Mouse (Mus musculus) left cerebral cortex, postnatal 10 days (tissue): ENCODE results near the gene Gm19426. TPM values are rescaled to one million over a fixed set of nuclear protein-coding genes. Genes with fewer than 3 reads are reported as not detected.
A peak's percentile ranks its signal among the peaks of the same experiment; 100 is the strongest.
"Not testable (repeated sequence)": the region's sequence is repeated elsewhere in the genome, so short reads cannot be mapped to it uniquely, and the experiment has no call there.

Experiments
- DNase-seq, 2 experiments: peaks; one replicate each; pipeline ENCODE4 v3.0.0; 2021 to 2022; ENCODE audit warnings: low spot score in 2 of 2, mixed read lengths in 1 of 2; ENCODE audit errors: extremely low spot score in 1 of 2
- intact Hi-C: fragments of 180-260 bp; cut with DNase I; formaldehyde crosslinking; loops from one replicate; pipeline ENCODE4 v1.15.1; 2025
- total RNA-seq, 2 experiments: library from RNA; stranded (reverse); gene quantifications; 2 replicates each; pipeline ENCODE4 v1.2.3; 2021

The Gm19426 gene
- total RNA-seq, 2 experiments from 2014 or later: 3.0 to 3.6 TPM

- intact Hi-C loops: loop anchor here (10.0 kb wide), 1 partner anchor 312 kb away; the partner anchor contains the start of gene Tnks1bp1
- no peak for DNase-seq
Observed at GRCm38 (mm10) chr2:84732394-84732793, 11.1 kb downstream of the Gm19426 start.

GRCm38 (mm10) chr2:84731206-84731605 lies 12.2 kb downstream of the Gm19426 start:
- no peak for DNase-seq
- intact Hi-C loops: loop anchor here (10.0 kb wide), 1 partner anchor 314 kb away; the partner anchor contains the start of gene Tnks1bp1

- intact Hi-C loops: not testable (repeated sequence)
Observed at GRCm38 (mm10) chr2:84728191-84728590, 15.3 kb downstream of the Gm19426 start.

GRCm38 (mm10) chr2:84727172-84727858 lies 16.1 kb downstream of the Gm19426 start, which contains the start of gene Clp1:
Gene Clp1, minus strand, starts transcription at chr2:84727350.
- peak; percentile 95 to 97 for DNase-seq
- intact Hi-C loops: no loop called here

More at GRCm38 (mm10) chr2:84728191-84728590, 15.3 kb downstream of the Gm19426 start:
- not testable (repeated sequence) for DNase-seq

GRCm38 (mm10) chr2:84726716-84727115 lies 16.7 kb downstream of the Gm19426 start:
- DNase-seq: no peak
- intact Hi-C loops: no loop called here

GRCm38 (mm10) chr2:84725770-84726169 lies 17.7 kb downstream of the Gm19426 start:
- no peak for DNase-seq
- intact Hi-C loops: no loop called here

- no peak for DNase-seq
- intact Hi-C loops: no loop called here
Observed at GRCm38 (mm10) chr2:84723856-84724255, 19.6 kb downstream of the Gm19426 start.

GRCm38 (mm10) chr2:84721182-84721581 lies 22.3 kb downstream of the Gm19426 start:
- intact Hi-C loops: no loop called here
- no peak for DNase-seq

- intact Hi-C loops: no loop called here
- DNase-seq: no peak
Observed at GRCm38 (mm10) chr2:84720718-84721117, 22.7 kb downstream of the Gm19426 start.

GRCm38 (mm10) chr2:84717357-84717756 lies 26.1 kb downstream of the Gm19426 start:
- no peak for DNase-seq
- intact Hi-C loops: no loop called here

GRCm38 (mm10) chr2:84716423-84717355 lies 26.8 kb downstream of the Gm19426 start:
- intact Hi-C loops: no loop called here
- DNase-seq: no peak

- peak; percentile 87 to 93 for DNase-seq
- intact Hi-C loops: no loop called here
Observed at GRCm38 (mm10) chr2:84715562-84716361, 27.7 kb downstream of the Gm19426 start.

- peak; percentile 98 to 100 for DNase-seq
- intact Hi-C loops: no loop called here
Observed at GRCm38 (mm10) chr2:84714811-84715561, 28.5 kb downstream of the Gm19426 start, which contains the start of gene Zdhhc5. Gene Zdhhc5, minus strand, starts transcription at chr2:84715180.

GRCm38 (mm10) chr2:84714422-84714810 lies 29.0 kb downstream of the Gm19426 start:
- intact Hi-C loops: no loop called here
- DNase-seq: no peak

- intact Hi-C loops: no loop called here
Observed at GRCm38 (mm10) chr2:84711898-84712297, 31.6 kb downstream of the Gm19426 start.

GRCm38 (mm10) chr2:84707523-84707922 lies 35.9 kb downstream of the Gm19426 start:
- intact Hi-C loops: no loop called here
- no peak for DNase-seq

More at GRCm38 (mm10) chr2:84711898-84712297, 31.6 kb downstream of the Gm19426 start:
- DNase-seq: no peak

- intact Hi-C loops: no loop called here
- no peak for DNase-seq
Observed at GRCm38 (mm10) chr2:84705295-84705694, 38.2 kb downstream of the Gm19426 start.

- intact Hi-C loops: no loop called here
- no peak for DNase-seq
Observed at GRCm38 (mm10) chr2:84704329-84704728, 39.1 kb downstream of the Gm19426 start.
